Mouse (Mus musculus) intestine, embryonic 16.5 days (tissue): ENCODE measurements around the gene Gm38655. TPM values are rescaled to one million over a fixed set of nuclear protein-coding genes. Genes with fewer than 3 reads are reported as not detected.

Experiments used
- ATAC-seq: fragments of 200-750 bp; cut with Nextera tagmentation; 2 replicates; pipeline ENCODE4 v1.8.0; 2017; ENCODE audit warnings: moderate TSS enrichment, moderate library complexity
- H3K27ac ChIP-seq: fragments of 300-500 bp; sonication (generic); 2 replicates; pipeline ENCODE4 v1.5.1; 2014; ENCODE audit warnings: mild to moderate bottlenecking, low read length
- H3K27me3 ChIP-seq: fragments of 300-500 bp; sonication (generic); replicated peaks from 2 replicates; pipeline ENCODE4 v1.6.1; 2014; ENCODE audit warnings: low read length, control low read depth, mixed read lengths; ENCODE audit not compliant: control insufficient read depth, insufficient read depth
- H3K36me3 ChIP-seq: fragments of 300-500 bp; sonication (generic); 2 replicates; pipeline ENCODE4 v1.6.1; 2014; ENCODE audit warnings: low read length, control low read depth; ENCODE audit not compliant: control insufficient read depth, insufficient read depth
- H3K4me1 ChIP-seq: fragments of 300-500 bp; sonication (generic); 2 replicates; pipeline ENCODE4 v1.6.1; 2014; ENCODE audit warnings: low read length, control low read depth, mixed read lengths; ENCODE audit not compliant: control insufficient read depth, insufficient read depth
- H3K4me2 ChIP-seq: fragments of 300-500 bp; sonication (generic); 2 replicates; pipeline ENCODE4 v1.6.1; 2014; ENCODE audit warnings: low read depth, low read length, control low read depth
- H3K4me3 ChIP-seq: fragments of 300-500 bp; sonication (generic); 2 replicates; pipeline ENCODE4 v1.5.1; 2014; ENCODE audit warnings: mild to moderate bottlenecking, low read length
- H3K9ac ChIP-seq: fragments of 300-500 bp; sonication (generic); 2 replicates; pipeline ENCODE4 v1.6.1; 2014; ENCODE audit warnings: low read depth, low read length
- H3K9me3 ChIP-seq: fragments of 300-500 bp; sonication (generic); 2 replicates; pipeline ENCODE4 v1.6.1; 2016; ENCODE audit warnings: low read length, control low read depth; ENCODE audit not compliant: control insufficient read depth
- WGBS: fragments of 180-500 bp; shearing (Covaris S2); extraction: QIAGEN DNeasy Blood & Tissue Kit; methylation state at CpG from one replicate; pipeline ENCODE4 v1.1.7; 2014; 5-methylcytosine and 5-hydroxymethylcytosine counted together
- polyA plus RNA-seq: library from polyadenylated mRNA; unstranded; fragments of >200 nt; fragmentation: Nextera tagmentation; extraction: Ambion mirVana; gene quantifications from 2 replicates; pipeline ENCODE4 v1.2.1, GENCODE M21; 2015

The Gm38655 gene
- polyA plus RNA-seq, 1 experiment from 2014 or later, result 1.6 TPM

- no peak overlapping the region for H3K4me3 ChIP-seq
- H3K9me3 ChIP-seq, result no peaks in the 10 kb centered on the region
- no peak for ATAC-seq
- H3K27ac ChIP-seq, result no peak overlapping the region
- H3K27me3 ChIP-seq, result no peaks in the 10 kb centered on the region
- 0 out of 2 replicates have a peak overlapping the region, but pooled peaks have one; percentile 81 for H3K9ac ChIP-seq
- H3K4me1 ChIP-seq, result peaks cover 21% of the 10 kb centered on the region
- H3K36me3 ChIP-seq, result no peaks in the 10 kb centered on the region
- H3K4me2 ChIP-seq, result no peak overlapping the region; the same call in 1 of the 2 replicates
These were observed 8.0 kb upstream of the Gm38655 start for GRCm38 (mm10) chr17:25183232-25183631.

- WGBS, result 86% methylated on average over 3 of the region's 3 CpGs
- no peak overlapping the region for H3K9ac ChIP-seq
- no peak for ATAC-seq
- H3K4me2 ChIP-seq, result no peak overlapping the region
- H3K27ac ChIP-seq, result no peak overlapping the region
- no peaks in the 10 kb centered on the region for H3K36me3 ChIP-seq
- no peaks in the 10 kb centered on the region for H3K9me3 ChIP-seq
- peaks cover 5% of the 10 kb centered on the region; the same call in 1 of the 2 replicates for H3K4me1 ChIP-seq
- no peaks in the 10 kb centered on the region for H3K27me3 ChIP-seq
- H3K4me3 ChIP-seq, result no peak overlapping the region
These were observed 2.7 kb downstream of the Gm38655 start for GRCm38 (mm10) chr17:25172558-25172957.

- H3K4me1 ChIP-seq, result peaks cover 9% of the 10 kb centered on the region; the same call in 1 of the 2 replicates
- H3K27ac ChIP-seq, result no peak overlapping the region
- 93% methylated on average over 2 of the region's 2 CpGs for WGBS
- no peak overlapping the region for H3K4me3 ChIP-seq
- ATAC-seq, result no peak
- H3K27me3 ChIP-seq, result no peaks in the 10 kb centered on the region
- no peaks in the 10 kb centered on the region for H3K9me3 ChIP-seq
- no peak overlapping the region for H3K4me2 ChIP-seq
- H3K9ac ChIP-seq, result no peak overlapping the region
- no peaks in the 10 kb centered on the region for H3K36me3 ChIP-seq
These were observed 5.6 kb downstream of the Gm38655 start for GRCm38 (mm10) chr17:25169706-25170105.

GRCm38 (mm10) chr17:25165970-25166671 lies 9.2 kb downstream of the Gm38655 start:
- no peak overlapping the region for H3K4me3 ChIP-seq
- peak; percentile 75 for ATAC-seq
- no peaks in the 10 kb centered on the region for H3K9me3 ChIP-seq
- H3K4me1 ChIP-seq, result peaks cover 9% of the 10 kb centered on the region; the same call in 1 of the 2 replicates
- 35% methylated on average over 6 of the region's 6 CpGs for WGBS
- H3K27me3 ChIP-seq, result no peaks in the 10 kb centered on the region
- H3K4me2 ChIP-seq, result no peak overlapping the region
- H3K9ac ChIP-seq, result no peak overlapping the region
- H3K36me3 ChIP-seq, result no peaks in the 10 kb centered on the region
- H3K27ac ChIP-seq, result no peak overlapping the region; the same call in 1 of the 2 replicates

DNA sequence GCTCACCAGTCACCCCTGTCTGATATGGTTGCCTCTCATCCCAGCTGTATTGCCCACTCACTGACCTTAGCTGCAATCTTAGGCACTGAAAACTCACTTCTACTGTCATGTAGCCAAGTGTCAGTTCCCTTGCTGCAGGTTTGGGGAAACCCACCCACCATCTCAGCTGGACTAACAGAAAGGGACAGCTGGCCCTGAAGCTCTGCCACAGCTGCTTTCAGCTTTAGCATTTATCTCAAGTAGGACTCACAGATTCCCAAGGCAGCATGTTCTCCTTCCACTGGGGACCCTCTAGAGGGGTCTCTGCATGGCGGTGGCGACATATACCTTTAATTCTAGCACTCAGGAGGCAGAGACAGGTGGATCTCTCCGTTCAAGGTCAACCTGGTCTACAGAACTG lies 10.5 kb downstream of the Gm38655 start:
- H3K27ac ChIP-seq, result no peak overlapping the region
- H3K4me2 ChIP-seq, result no peak overlapping the region
- no peaks in the 10 kb centered on the region for H3K27me3 ChIP-seq
- H3K9ac ChIP-seq, result no peak overlapping the region
- no peak for ATAC-seq
- H3K9me3 ChIP-seq, result no peaks in the 10 kb centered on the region
- no peak overlapping the region for H3K4me3 ChIP-seq
- H3K36me3 ChIP-seq, result peaks cover 5% of the 10 kb centered on the region
- 83% methylated on average over 3 of the region's 3 CpGs for WGBS
- H3K4me1 ChIP-seq, result peaks cover 9% of the 10 kb centered on the region; the same call in 1 of the 2 replicates

GRCm38 (mm10) chr17:25163387-25163786 lies 11.9 kb downstream of the Gm38655 start:
- Histone ChIP-seq H3K9me3 (no peaks in the 10 kb centered on the region), H3K4me1 (peaks cover 9% of the 10 kb centered on the region; the same call in 1 of the 2 replicates), H3K27ac (no peak overlapping the region), H3K27me3 (no peaks in the 10 kb centered on the region), H3K36me3 (peaks cover 5% of the 10 kb centered on the region), H3K4me3 (no peak overlapping the region), H3K9ac (no peak overlapping the region), H3K4me2 (no peak overlapping the region)
- no peak; the same call in 1 of the 2 replicates for ATAC-seq
- WGBS, result 71% methylated on average over 7 of the region's 7 CpGs

GRCm38 (mm10) chr17:25162161-25162560 lies 13.1 kb downstream of the Gm38655 start, which contains the start of gene Ccdc154:
Gene Ccdc154 (plus strand): TSS chr17:25162461.
- Histone ChIP-seq H3K4me1 (peaks cover 9% of the 10 kb centered on the region; the same call in 1 of the 2 replicates), H3K27me3 (no peaks in the 10 kb centered on the region), H3K9me3 (no peaks in the 10 kb centered on the region), H3K27ac (no peak within 1 kb of the TSS), H3K4me3 (no peak within 1 kb of the TSS), H3K4me2 (no peak within 1 kb of the TSS), H3K9ac (no peak within 1 kb of the TSS), H3K36me3 (peaks cover 5% of the 10 kb centered on the region)
- WGBS, result 92% methylated on average over 1 of the region's 1 CpGs
- ATAC-seq, result no peak

GRCm38 (mm10) chr17:25139960-25140359 lies 35.3 kb downstream of the Gm38655 start:
- Histone ChIP-seq H3K4me1 (no peaks in the 10 kb centered on the region), H3K27me3 (no peaks in the 10 kb centered on the region), H3K9me3 (no peaks in the 10 kb centered on the region), H3K27ac (no peak overlapping the region), H3K9ac (no peak overlapping the region), H3K36me3 (no peaks in the 10 kb centered on the region; the same call in 1 of the 2 replicates), H3K4me2 (no peak overlapping the region), H3K4me3 (no peak overlapping the region)
- WGBS, result 57% methylated on average over 4 of the region's 4 CpGs
- ATAC-seq, result no peak

DNA sequence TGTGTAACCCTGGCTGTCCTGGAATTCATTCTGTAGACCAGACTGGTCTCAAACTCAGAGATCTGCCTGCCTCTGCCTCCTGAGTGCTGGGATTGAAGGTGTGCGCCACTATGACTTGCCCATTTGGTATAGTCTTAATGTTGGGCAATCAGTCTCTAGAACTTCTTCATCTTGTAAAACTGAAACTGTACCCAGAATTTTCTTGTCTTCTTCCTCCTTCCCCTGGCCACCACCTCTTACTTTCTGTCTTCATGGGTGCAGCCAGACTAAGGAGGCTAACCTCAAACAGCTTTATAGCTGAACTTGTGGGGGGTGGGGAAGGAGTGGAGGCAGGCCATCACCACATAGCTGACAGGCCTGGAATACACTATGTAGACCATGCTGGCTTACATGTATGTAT lies 36.5 kb downstream of the Gm38655 start:
- ATAC-seq, result no peak

More for the DNA sequence above, 36.5 kb downstream of the Gm38655 start:
- H3K4me1 ChIP-seq, result peaks cover 10% of the 10 kb centered on the region
- H3K27me3 ChIP-seq, result no peaks in the 10 kb centered on the region
- H3K27ac ChIP-seq, result no peak overlapping the region
- no peak overlapping the region for H3K9ac ChIP-seq
- WGBS, result 96% methylated on average over 1 of the region's 1 CpGs
- no peak overlapping the region for H3K4me3 ChIP-seq
- no peaks in the 10 kb centered on the region for H3K9me3 ChIP-seq
- H3K4me2 ChIP-seq, result no peak overlapping the region
- no peaks in the 10 kb centered on the region; the same call in 1 of the 2 replicates for H3K36me3 ChIP-seq
